In the genomic region with DNA sequence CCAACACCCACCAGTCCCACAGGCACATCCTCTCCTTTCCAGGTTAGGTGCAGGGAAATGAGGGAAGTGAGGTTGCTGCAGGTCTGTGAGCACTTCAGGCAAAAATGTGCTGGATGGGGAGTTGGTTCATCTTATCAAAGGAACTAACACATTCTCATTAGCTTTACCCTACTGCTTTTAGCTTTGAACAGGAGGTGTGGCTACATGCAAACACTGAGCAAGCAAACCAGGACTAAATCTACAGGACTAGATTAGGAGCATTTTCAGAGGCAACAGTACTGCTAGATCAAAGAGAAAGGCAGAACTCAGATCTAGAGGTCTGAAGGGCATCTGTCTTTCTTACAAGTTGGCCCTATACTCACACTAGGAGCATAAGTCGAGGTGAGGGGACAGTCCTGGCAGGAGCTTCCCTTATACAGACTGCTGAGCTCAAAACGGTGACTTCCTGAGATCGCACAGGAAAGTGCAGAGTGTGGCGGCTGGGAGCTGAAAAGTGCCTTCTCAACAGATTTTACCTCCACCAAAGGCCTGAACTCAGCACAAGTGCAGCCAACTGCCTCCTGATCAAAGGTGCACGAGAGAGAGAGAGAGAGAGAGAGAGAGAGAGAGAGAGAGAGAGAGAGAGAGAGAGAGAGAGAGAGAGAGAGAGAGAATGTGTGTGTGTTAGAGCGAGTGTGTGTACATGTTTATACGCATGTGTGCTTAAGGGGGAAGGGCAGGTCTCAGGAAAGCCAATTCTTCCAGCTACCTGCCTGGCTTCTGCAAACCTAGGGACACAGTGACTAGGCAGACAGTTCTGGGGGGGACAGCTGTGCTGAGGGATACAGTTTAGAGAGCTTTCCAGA, we compare ENCODE assay signal across 8 mouse cellular contexts. TPM values are rescaled to one million over a fixed set of nuclear protein-coding genes. Genes with fewer than 3 reads are reported as not detected.
DNase-seq lines count a peak whose midpoint lies in the region; ATAC-seq and TF ChIP-seq lines count a peak whose summit lies in the region.

No protein-coding gene starts in this region.

- no peak for ATAC-seq in forebrain, embryonic 16.5 days
- no peak for ATAC-seq in G1E (ENCODE audit: extremely low read depth, insufficient number of reproducible peaks, low FRiP score, poor library complexity, severe bottlenecking)
- ATAC-seq in limb, embryonic 13.5 days (ENCODE audit: low FRiP score, low read depth): no peak
- ATAC-seq in stomach, embryonic 16.5 days (ENCODE audit: insufficient read depth, low FRiP score): no peak

- H3K4me1 ChIP-seq in forebrain, embryonic 10.5 days: peaks cover 63% of the 10 kb centered on the region
- H3K4me1 ChIP-seq in forebrain, embryonic 16.5 days (replicated peaks; ENCODE audit: control insufficient read depth, insufficient read depth, low read length): peaks cover 31% of the 10 kb centered on the region
- H3K4me1 ChIP-seq in G1E (ENCODE audit: insufficient read depth, low read depth, low read length): peaks cover 82% of the 10 kb centered on the region
- H3K4me1 ChIP-seq in hindbrain, embryonic 10.5 days (replicated peaks): peaks cover 54% of the 10 kb centered on the region
- H3K4me1 ChIP-seq in limb, embryonic 13.5 days: peaks cover 33% of the 10 kb centered on the region
- H3K4me1 ChIP-seq in stomach, embryonic 16.5 days (ENCODE audit: control insufficient read depth, insufficient read depth, low read length): peaks cover 39% of the 10 kb centered on the region

- WGBS in forebrain, embryonic 10.5 days: 54% methylated on average over 7 of the region's 7 CpGs
- WGBS in forebrain, embryonic 16.5 days: 43% methylated on average over 7 of the region's 7 CpGs
- 45% methylated on average over 7 of the region's 7 CpGs for WGBS in hindbrain, embryonic 10.5 days
- 39% methylated on average over 7 of the region's 7 CpGs for WGBS in limb, embryonic 13.5 days
- WGBS in stomach, embryonic 16.5 days: 22% methylated on average over 7 of the region's 7 CpGs

- H3K9me3 ChIP-seq in forebrain, embryonic 10.5 days: no peaks in the 10 kb centered on the region
- H3K9me3 ChIP-seq in forebrain, embryonic 16.5 days (ENCODE audit: control insufficient read depth, low read length): no peaks in the 10 kb centered on the region
- 0 out of 2 replicates have a peak, but pooled peaks cover 2% of the 10 kb centered on the region for H3K9me3 ChIP-seq in G1E (replicated peaks)
- no peaks in the 10 kb centered on the region for H3K9me3 ChIP-seq in hindbrain, embryonic 10.5 days
- no peaks in the 10 kb centered on the region for H3K9me3 ChIP-seq in limb, embryonic 13.5 days
- H3K9me3 ChIP-seq in stomach, embryonic 16.5 days (replicated peaks; ENCODE audit: control insufficient read depth, low read length): no peaks in the 10 kb centered on the region

- H3K9ac ChIP-seq in forebrain, embryonic 16.5 days (replicated peaks; ENCODE audit: low read depth, low read length): no peak overlapping the region
- H3K9ac ChIP-seq in limb, embryonic 13.5 days: peak overlapping the region; percentile 94; the same call in 1 of the 2 replicates
- H3K9ac ChIP-seq in stomach, embryonic 16.5 days (ENCODE audit: low read length): peak overlapping the region; percentile 99

- DNase-seq in forebrain, embryonic 10.5 days (ENCODE audit: extremely low spot score, low spot score): no peak
- no peak for DNase-seq in G1E (ENCODE audit: low spot score)
- no peak for DNase-seq in hindbrain, embryonic 10.5 days (ENCODE audit: low spot score)
- no peak for DNase-seq in gastrocnemius, adult 18-20 months (ENCODE audit: low spot score)
- no peak for DNase-seq in embryo, embryonic 10 days (ENCODE audit: low spot score)

- H3K27ac ChIP-seq in forebrain, embryonic 10.5 days: peak overlapping the region; percentile 97
- H3K27ac ChIP-seq in forebrain, embryonic 16.5 days (ENCODE audit: low read length): no peak overlapping the region
- H3K27ac ChIP-seq in hindbrain, embryonic 10.5 days: peak overlapping the region; percentile 76
- peak overlapping the region; percentile 18; the same call in 1 of the 2 replicates for H3K27ac ChIP-seq in limb, embryonic 13.5 days
- peak overlapping the region; percentile 96 for H3K27ac ChIP-seq in stomach, embryonic 16.5 days (ENCODE audit: low read length)

- peak overlapping the region; percentile 96 for H3K4me3 ChIP-seq in forebrain, embryonic 10.5 days
- no peak overlapping the region for H3K4me3 ChIP-seq in forebrain, embryonic 16.5 days (replicated peaks; ENCODE audit: low read length)
- H3K4me3 ChIP-seq in G1E (ENCODE audit: low read depth, low read length): peak overlapping the region; percentile 86; the same call in 1 of the 2 replicates
- peak overlapping the region; percentile 96 for H3K4me3 ChIP-seq in hindbrain, embryonic 10.5 days
- H3K4me3 ChIP-seq in limb, embryonic 13.5 days: peak overlapping the region; percentile 96
- H3K4me3 ChIP-seq in stomach, embryonic 16.5 days (replicated peaks; ENCODE audit: low read length): peak overlapping the region; percentile 91

- TF ChIP-seq CTCF in G1E (IDR thresholded peaks at IDR 0.05; ENCODE audit: low read depth, low read length): no peak

- H3K36me3 ChIP-seq in forebrain, embryonic 10.5 days (replicated peaks): peaks cover 41% of the 10 kb centered on the region
- peaks cover 6% of the 10 kb centered on the region; the same call in 1 of the 2 replicates for H3K36me3 ChIP-seq in forebrain, embryonic 16.5 days (ENCODE audit: control insufficient read depth, insufficient read depth)
- H3K36me3 ChIP-seq in G1E (replicated peaks): peaks cover 54% of the 10 kb centered on the region
- peaks cover 40% of the 10 kb centered on the region for H3K36me3 ChIP-seq in hindbrain, embryonic 10.5 days
- H3K36me3 ChIP-seq in limb, embryonic 13.5 days: peaks cover 30% of the 10 kb centered on the region
- peaks cover 5% of the 10 kb centered on the region; the same call in 1 of the 2 replicates for H3K36me3 ChIP-seq in stomach, embryonic 16.5 days (ENCODE audit: control insufficient read depth, insufficient read depth, low read length)

- H3K4me2 ChIP-seq in forebrain, embryonic 16.5 days (ENCODE audit: low read length): no peak overlapping the region
- H3K4me2 ChIP-seq in limb, embryonic 13.5 days (replicated peaks): peak overlapping the region; percentile 85
- H3K4me2 ChIP-seq in stomach, embryonic 16.5 days (ENCODE audit: low read depth, low read length): peak overlapping the region; percentile 82

- H3K27me3 ChIP-seq in forebrain, embryonic 10.5 days (ENCODE audit: poor library complexity, severe bottlenecking): no peaks in the 10 kb centered on the region
- H3K27me3 ChIP-seq in forebrain, embryonic 16.5 days (replicated peaks; ENCODE audit: control insufficient read depth, insufficient read depth, low read length): no peaks in the 10 kb centered on the region
- H3K27me3 ChIP-seq in G1E (ENCODE audit: insufficient read depth, low read length): no peaks in the 10 kb centered on the region
- H3K27me3 ChIP-seq in hindbrain, embryonic 10.5 days (ENCODE audit: insufficient read depth, poor library complexity, severe bottlenecking): no peaks in the 10 kb centered on the region
- H3K27me3 ChIP-seq in limb, embryonic 13.5 days: no peaks in the 10 kb centered on the region
- H3K27me3 ChIP-seq in stomach, embryonic 16.5 days (ENCODE audit: control insufficient read depth, insufficient read depth, low read length): no peaks in the 10 kb centered on the region

RNA-seq across cellular contexts. Expression of gene Mafg, which starts 2.3 kb away (rescaled TPM):
- 20.2 and 22.7 TPM in 2 replicates for polyA plus RNA-seq in forebrain, embryonic 10.5 days (2016; fragmentation: Nextera tagmentation; extraction: Ambion mirVana)
- polyA plus RNA-seq in forebrain, embryonic 16.5 days (2015; fragmentation: Nextera tagmentation; extraction: Ambion mirVana): 39.9 and 40.1 TPM in 2 replicates
- total RNA-seq in G1E (2014; fragmentation: Nextera tagmentation) (16.3 and 17.5 TPM in 2 replicates), G1E (2017) (18.9 and 21.9 TPM in 2 replicates)
- 29.2 and 38.9 TPM in 2 replicates for polyA plus RNA-seq in G1E (2012)
- 23.1 and 26.2 TPM in 2 replicates for polyA plus RNA-seq in hindbrain, embryonic 10.5 days (2016; fragmentation: Nextera tagmentation; extraction: Ambion mirVana)
- 27.0 and 28.9 TPM in 2 replicates for polyA plus RNA-seq in limb, embryonic 13.5 days (2015; fragmentation: Nextera tagmentation; extraction: Ambion mirVana)
- 19.5 and 22.1 TPM in 2 replicates for polyA plus RNA-seq in stomach, embryonic 16.5 days (2015; fragmentation: Nextera tagmentation; extraction: Ambion mirVana)
- total RNA-seq in gastrocnemius, adult 18-20 months (2021): 10 to 100 TPM; 50.2 to 58.8 TPM

RNA-seq across cellular contexts. Expression of gene Sirt7, which starts 6.1 kb away (rescaled TPM):
- 30.1 and 32.8 TPM in 2 replicates for polyA plus RNA-seq in forebrain, embryonic 10.5 days (2016; fragmentation: Nextera tagmentation; extraction: Ambion mirVana)
- 50.2 and 50.6 TPM in 2 replicates for polyA plus RNA-seq in forebrain, embryonic 16.5 days (2015; fragmentation: Nextera tagmentation; extraction: Ambion mirVana)
- total RNA-seq in G1E (2014; fragmentation: Nextera tagmentation): 28.9 and 35.3 TPM in 2 replicates
- 74.5 and 96.2 TPM in 2 replicates for total RNA-seq in G1E (2017)
- 169 and 256 TPM in 2 replicates for polyA plus RNA-seq in G1E (2012)
- polyA plus RNA-seq in hindbrain, embryonic 10.5 days (2016; fragmentation: Nextera tagmentation; extraction: Ambion mirVana): 37.0 and 42.4 TPM in 2 replicates
- 25.6 and 28.8 TPM in 2 replicates for polyA plus RNA-seq in limb, embryonic 13.5 days (2015; fragmentation: Nextera tagmentation; extraction: Ambion mirVana)
- polyA plus RNA-seq in stomach, embryonic 16.5 days (2015; fragmentation: Nextera tagmentation; extraction: Ambion mirVana): 36.6 and 37.7 TPM in 2 replicates
- 1 to 10 TPM; 3.6 to 4.2 TPM for total RNA-seq in gastrocnemius, adult 18-20 months (2021)

RNA-seq across cellular contexts. Expression of gene Pycr1, which starts 12.5 kb away (rescaled TPM):
- polyA plus RNA-seq in forebrain, embryonic 10.5 days (2016; fragmentation: Nextera tagmentation; extraction: Ambion mirVana): 37.5 and 40.5 TPM in 2 replicates
- polyA plus RNA-seq in forebrain, embryonic 16.5 days (2015; fragmentation: Nextera tagmentation; extraction: Ambion mirVana): 34.9 and 36.5 TPM in 2 replicates
- total RNA-seq in G1E (2014; fragmentation: Nextera tagmentation) (14.7 and 14.8 TPM in 2 replicates), G1E (2017) (1.0 and 1.5 TPM in 2 replicates)
- 1.9 and 2.4 TPM in 2 replicates for polyA plus RNA-seq in G1E (2012)
- polyA plus RNA-seq in hindbrain, embryonic 10.5 days (2016; fragmentation: Nextera tagmentation; extraction: Ambion mirVana): 37.6 and 38.7 TPM in 2 replicates
- polyA plus RNA-seq in limb, embryonic 13.5 days (2015; fragmentation: Nextera tagmentation; extraction: Ambion mirVana): 43.7 and 45.6 TPM in 2 replicates
- 37.8 and 38.0 TPM in 2 replicates for polyA plus RNA-seq in stomach, embryonic 16.5 days (2015; fragmentation: Nextera tagmentation; extraction: Ambion mirVana)
- 1 to 10 TPM; 2.8 to 3.2 TPM for total RNA-seq in gastrocnemius, adult 18-20 months (2021)

RNA-seq across cellular contexts. Expression of gene Pcyt2, which starts 13.4 kb away (rescaled TPM):
- 145 and 148 TPM in 2 replicates for polyA plus RNA-seq in forebrain, embryonic 10.5 days (2016; fragmentation: Nextera tagmentation; extraction: Ambion mirVana)
- 175 and 234 TPM in 2 replicates for polyA plus RNA-seq in forebrain, embryonic 16.5 days (2015; fragmentation: Nextera tagmentation; extraction: Ambion mirVana)
- total RNA-seq in G1E (2014; fragmentation: Nextera tagmentation): 29.0 and 43.1 TPM in 2 replicates
- 102 and 119 TPM in 2 replicates for total RNA-seq in G1E (2017)
- polyA plus RNA-seq in G1E (2012): 129 and 146 TPM in 2 replicates
- polyA plus RNA-seq in hindbrain, embryonic 10.5 days (2016; fragmentation: Nextera tagmentation; extraction: Ambion mirVana): 139 and 160 TPM in 2 replicates
- polyA plus RNA-seq in limb, embryonic 13.5 days (2015; fragmentation: Nextera tagmentation; extraction: Ambion mirVana): 150 and 153 TPM in 2 replicates
- 185 and 197 TPM in 2 replicates for polyA plus RNA-seq in stomach, embryonic 16.5 days (2015; fragmentation: Nextera tagmentation; extraction: Ambion mirVana)
- 10 to 100 TPM; 26.1 to 27.7 TPM for total RNA-seq in gastrocnemius, adult 18-20 months (2021)

RNA-seq across cellular contexts. Expression of gene Myadml2, which starts 16.9 kb away (rescaled TPM):
- polyA plus RNA-seq in forebrain, embryonic 10.5 days (2016; fragmentation: Nextera tagmentation; extraction: Ambion mirVana): not detected in 2 replicates
- polyA plus RNA-seq in forebrain, embryonic 16.5 days (2015; fragmentation: Nextera tagmentation; extraction: Ambion mirVana): 0.75 TPM in 1 of 2 replicates, not detected in the other
- total RNA-seq in G1E (2014; fragmentation: Nextera tagmentation) (not detected in 2 replicates), G1E (2017) (not detected in 2 replicates)
- polyA plus RNA-seq in G1E (2012): not detected in 2 replicates
- not detected in 2 replicates for polyA plus RNA-seq in hindbrain, embryonic 10.5 days (2016; fragmentation: Nextera tagmentation; extraction: Ambion mirVana)
- polyA plus RNA-seq in limb, embryonic 13.5 days (2015; fragmentation: Nextera tagmentation; extraction: Ambion mirVana): 0.36 and 1.3 TPM in 2 replicates
- 1.4 TPM in 1 of 2 replicates, not detected in the other for polyA plus RNA-seq in stomach, embryonic 16.5 days (2015; fragmentation: Nextera tagmentation; extraction: Ambion mirVana)
- 100 to 1,000 TPM; 124 to 137 TPM for total RNA-seq in gastrocnemius, adult 18-20 months (2021)

Comparison
In these comparisons a context has a peak if more than half of its experiments do, and no peak if none do; other contexts are left out.
1. RNA of gene Pycr1, which starts 12.5 kb away (polyA plus RNA-seq): 43.7 to 45.6 TPM in limb, embryonic 13.5 days, 37.6 to 38.7 TPM in hindbrain, embryonic 10.5 days, 37.8 to 38.0 TPM in stomach, embryonic 16.5 days, 37.5 to 40.5 TPM in forebrain, embryonic 10.5 days and 34.9 to 36.5 TPM in forebrain, embryonic 16.5 days; 1.9 to 2.4 TPM in G1E; every median in the first group is over 10 times any median in the second.